Mouse (Mus musculus): ENCODE results near the gene Olfr1383. TPM values are rescaled to one million over a fixed set of nuclear protein-coding genes. Genes with fewer than 3 reads are reported as not detected.
"Not testable (repeated sequence)": the region's sequence is repeated elsewhere in the genome, so short reads cannot be mapped to it uniquely, and the experiment has no call there.

Olfr1383 gene
- polyA plus RNA-seq, 1 experiment from 2014 or later: not detected

GRCm38 (mm10) chr11:49556578-49556977 lies 37.1 kb downstream of the Olfr1383 start, which contains the start of gene Olfr1380:
Gene Olfr1380 (plus strand): TSS chr11:49556878.
- H3K4me3 ChIP-seq (ENCODE audit: low read depth, low read length); ATAC-seq (ENCODE audit: low FRiP score); H3K36me3 ChIP-seq (ENCODE audit: control insufficient read depth, insufficient read depth, low read length); H3K4me1 ChIP-seq (replicated peaks; ENCODE audit: control insufficient read depth, insufficient read depth, low read length); H3K4me2 ChIP-seq (replicated peaks; ENCODE audit: low read depth, low read length); H3K27me3 ChIP-seq (ENCODE audit: control insufficient read depth, insufficient read depth, low read length); DNase-seq (ENCODE audit: low spot score); H3K9me3 ChIP-seq (ENCODE audit: control insufficient read depth, low read length); H3K9ac ChIP-seq (ENCODE audit: low read depth, low read length); H3K27ac ChIP-seq (ENCODE audit: low read depth, low read length): not testable (repeated sequence)
- WGBS: 63% methylated on average over 5 of the region's 5 CpGs

GRCm38 (mm10) chr11:49575054-49575453 lies 55.6 kb downstream of the Olfr1383 start:
- not testable (repeated sequence) for H3K4me2 ChIP-seq (replicated peaks; ENCODE audit: low read depth, low read length); H3K27me3 ChIP-seq (ENCODE audit: control insufficient read depth, insufficient read depth, low read length); H3K36me3 ChIP-seq (ENCODE audit: control insufficient read depth, insufficient read depth, low read length); H3K4me3 ChIP-seq (ENCODE audit: low read depth, low read length); H3K9me3 ChIP-seq (ENCODE audit: control insufficient read depth, low read length); H3K27ac ChIP-seq (ENCODE audit: low read depth, low read length); H3K9ac ChIP-seq (ENCODE audit: low read depth, low read length); H3K4me1 ChIP-seq (replicated peaks; ENCODE audit: control insufficient read depth, insufficient read depth, low read length); ATAC-seq (ENCODE audit: low FRiP score)
- 46% methylated on average over 2 of the region's 2 CpGs for WGBS
- peak; percentile 21 for DNase-seq (ENCODE audit: low spot score)

Other genes with a start within 250 kb of the Olfr1383 start
- not detected in 2 replicates for gene Olfr1393, start 241.3 kb upstream of the Olfr1383 start, polyA plus RNA-seq (2014; fragmentation: Nextera tagmentation; extraction: Ambion mirVana)
- gene Olfr1392, start 234.4 kb upstream of the Olfr1383 start, polyA plus RNA-seq (2014; fragmentation: Nextera tagmentation; extraction: Ambion mirVana): not detected in 2 replicates
- not detected in 2 replicates for gene Olfr10, start 214.9 kb upstream of the Olfr1383 start, polyA plus RNA-seq (2014; fragmentation: Nextera tagmentation; extraction: Ambion mirVana)
- not detected in 2 replicates for gene Olfr1391, start 196.9 kb upstream of the Olfr1383 start, polyA plus RNA-seq (2014; fragmentation: Nextera tagmentation; extraction: Ambion mirVana)
- not detected in 2 replicates for gene Olfr1390, start 184.5 kb upstream of the Olfr1383 start, polyA plus RNA-seq (2014; fragmentation: Nextera tagmentation; extraction: Ambion mirVana)
- gene Olfr1389, start 96.6 kb upstream of the Olfr1383 start, polyA plus RNA-seq (2014; fragmentation: Nextera tagmentation; extraction: Ambion mirVana): not detected in 2 replicates
- 0.07 TPM in 1 of 2 replicates, not detected in the other for gene Olfr1388, start 83.0 kb upstream of the Olfr1383 start, polyA plus RNA-seq (2014; fragmentation: Nextera tagmentation; extraction: Ambion mirVana)
- gene Olfr1387, start 64.3 kb upstream of the Olfr1383 start, polyA plus RNA-seq (2014; fragmentation: Nextera tagmentation; extraction: Ambion mirVana): not detected in 2 replicates
- not detected in 2 replicates for gene Olfr1386, start 54.6 kb upstream of the Olfr1383 start, polyA plus RNA-seq (2014; fragmentation: Nextera tagmentation; extraction: Ambion mirVana)
- gene Olfr1385, start 30.6 kb upstream of the Olfr1383 start, polyA plus RNA-seq (2014; fragmentation: Nextera tagmentation; extraction: Ambion mirVana): not detected in 2 replicates
- gene Olfr1384, start 12.9 kb upstream of the Olfr1383 start, polyA plus RNA-seq (2014; fragmentation: Nextera tagmentation; extraction: Ambion mirVana): not detected in 2 replicates
- not detected in 2 replicates for gene Olfr1382, start 8.6 kb downstream of the Olfr1383 start, polyA plus RNA-seq (2014; fragmentation: Nextera tagmentation; extraction: Ambion mirVana)
- not detected in 2 replicates for gene Olfr1381, start 23.8 kb downstream of the Olfr1383 start, polyA plus RNA-seq (2014; fragmentation: Nextera tagmentation; extraction: Ambion mirVana)
- not detected in 2 replicates for gene Olfr1380, start 37.2 kb downstream of the Olfr1383 start, polyA plus RNA-seq (2014; fragmentation: Nextera tagmentation; extraction: Ambion mirVana)
- 3.0 and 3.1 TPM in 2 replicates for gene Flt4, start 89.6 kb downstream of the Olfr1383 start, polyA plus RNA-seq (2014; fragmentation: Nextera tagmentation; extraction: Ambion mirVana)
- gene Scgb3a1, start 144.0 kb downstream of the Olfr1383 start, polyA plus RNA-seq (2014; fragmentation: Nextera tagmentation; extraction: Ambion mirVana): not detected in 2 replicates
- gene Cnot6, start 193.1 kb downstream of the Olfr1383 start, polyA plus RNA-seq (2014; fragmentation: Nextera tagmentation; extraction: Ambion mirVana): 60.5 and 65.3 TPM in 2 replicates

Measured in hindbrain, embryonic 11.5 days (tissue).